Mouse (Mus musculus) stomach, embryonic 14.5 days (tissue): Measurements from ENCODE around the gene Zfp318. TPM values are rescaled to one million over a fixed set of nuclear protein-coding genes. Genes with fewer than 3 reads are reported as not detected.

Source experiments
- ATAC-seq: fragments of 200-750 bp; cut with Nextera tagmentation; 2 replicates; pipeline ENCODE4 v1.8.0; 2017; ENCODE audit warnings: low read depth, moderate TSS enrichment; ENCODE audit not compliant: insufficient number of reproducible peaks, insufficient read depth, low FRiP score
- H3K27ac ChIP-seq: fragments of 300-500 bp; sonication (generic); 2 replicates; pipeline ENCODE4 v1.5.1; 2014; ENCODE audit warnings: mild to moderate bottlenecking, low read length, moderate library complexity, mixed read lengths
- H3K27me3 ChIP-seq: fragments of 300-500 bp; sonication (generic); 2 replicates; pipeline ENCODE4 v1.6.1; 2014; ENCODE audit warnings: low read length, control low read depth, mixed read lengths; ENCODE audit not compliant: control insufficient read depth, insufficient read depth
- H3K36me3 ChIP-seq: fragments of 300-500 bp; sonication (generic); 2 replicates; pipeline ENCODE4 v1.6.1; 2014; ENCODE audit warnings: mild to moderate bottlenecking, control low read depth, low read length, moderate library complexity, mixed read lengths; ENCODE audit not compliant: control insufficient read depth, insufficient read depth
- H3K4me1 ChIP-seq: fragments of 300-500 bp; sonication (generic); 2 replicates; pipeline ENCODE4 v1.6.1; 2014; ENCODE audit warnings: low read length, control low read depth, mixed read lengths; ENCODE audit not compliant: control insufficient read depth, insufficient read depth
- H3K4me2 ChIP-seq: fragments of 300-500 bp; sonication (generic); replicated peaks from 2 replicates; pipeline ENCODE4 v1.6.1; 2014; ENCODE audit warnings: low read depth, low read length, control low read depth
- H3K4me3 ChIP-seq: fragments of 300-500 bp; sonication (generic); 2 replicates; pipeline ENCODE4 v1.5.1; 2014; ENCODE audit warnings: low read depth, low read length, control low read depth
- H3K9ac ChIP-seq: fragments of 300-500 bp; sonication (generic); replicated peaks from 2 replicates; pipeline ENCODE4 v1.6.1; 2014; ENCODE audit warnings: low read depth, mild to moderate bottlenecking, control low read depth, low read length, moderate library complexity, mixed read lengths
- H3K9me3 ChIP-seq: fragments of 300-500 bp; sonication (generic); 2 replicates; pipeline ENCODE4 v1.6.1; 2016; ENCODE audit warnings: low read depth, low read length, control low read depth; ENCODE audit not compliant: control insufficient read depth
- WGBS: fragments of 180-500 bp; shearing (Covaris S2); extraction: QIAGEN DNeasy Blood & Tissue Kit; methylation state at CpG from one replicate; pipeline ENCODE4 v1.1.7; 2014; 5-methylcytosine and 5-hydroxymethylcytosine counted together
- polyA plus RNA-seq: library from polyadenylated mRNA; unstranded; fragments of >200 nt; fragmentation: Nextera tagmentation; extraction: Ambion mirVana; gene quantifications from 2 replicates; pipeline ENCODE4 v1.2.1, GENCODE M21; 2014

Gene Zfp318
- polyA plus RNA-seq, 1 experiment from 2014 or later = 16.5 TPM

DNA sequence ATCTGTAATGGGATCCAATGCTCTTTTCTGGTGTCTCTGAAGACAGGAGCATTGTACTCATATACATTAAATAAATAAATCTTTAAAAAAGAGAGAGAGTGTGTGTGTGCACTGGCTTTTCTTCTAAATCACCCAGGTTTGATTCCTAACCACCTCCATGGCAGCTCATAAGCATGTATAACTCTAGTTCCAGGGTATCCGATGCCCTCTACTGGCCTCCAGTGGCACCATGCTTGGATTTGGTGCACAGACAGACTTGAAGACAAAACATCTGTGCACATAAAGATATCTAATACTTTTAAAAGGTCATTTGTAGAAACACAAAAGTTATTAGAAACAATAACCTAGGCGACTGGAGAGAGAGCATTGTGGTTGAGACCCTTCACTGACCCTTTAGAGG lies 9.5 kb downstream of the Zfp318 start:
- no peak overlapping the region for H3K27ac ChIP-seq
- ATAC-seq = no peak
- H3K4me1 ChIP-seq = no peaks in the 10 kb centered on the region
- WGBS = 42% methylated on average over 2 of the region's 2 CpGs
- no peak overlapping the region for H3K4me2 ChIP-seq
- no peaks in the 10 kb centered on the region for H3K27me3 ChIP-seq
- no peak overlapping the region for H3K4me3 ChIP-seq
- no peaks in the 10 kb centered on the region for H3K9me3 ChIP-seq
- no peak overlapping the region for H3K9ac ChIP-seq
- peaks cover 30% of the 10 kb centered on the region for H3K36me3 ChIP-seq

DNA sequence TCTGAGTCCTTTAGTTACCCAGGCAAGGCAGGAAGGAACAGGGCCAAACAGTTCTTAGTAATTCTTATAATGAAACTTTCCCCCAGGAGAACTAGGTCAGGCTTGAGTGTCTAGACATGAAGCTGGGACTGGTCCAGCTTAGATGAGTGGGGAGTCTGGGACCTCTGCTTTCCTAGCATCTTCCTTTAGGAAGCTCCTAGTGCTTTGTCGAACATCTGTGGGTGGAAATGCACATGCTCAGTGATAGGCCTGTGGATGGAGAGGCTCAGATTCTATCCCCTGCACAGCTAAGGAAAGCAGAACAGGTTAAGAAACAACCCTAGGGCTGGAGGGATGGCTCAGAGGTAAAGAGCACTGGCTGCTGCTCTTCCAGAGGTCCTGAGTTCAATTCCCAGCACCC lies 11.1 kb downstream of the Zfp318 start:
- Histone ChIP-seq H3K4me2 (no peak overlapping the region), H3K9ac (no peak overlapping the region), H3K4me1 (no peaks in the 10 kb centered on the region), H3K27me3 (no peaks in the 10 kb centered on the region), H3K36me3 (peaks cover 27% of the 10 kb centered on the region), H3K4me3 (no peak overlapping the region), H3K27ac (no peak overlapping the region), H3K9me3 (no peaks in the 10 kb centered on the region)
- 77% methylated on average over 1 of the region's 1 CpGs for WGBS
- no peak for ATAC-seq

DNA sequence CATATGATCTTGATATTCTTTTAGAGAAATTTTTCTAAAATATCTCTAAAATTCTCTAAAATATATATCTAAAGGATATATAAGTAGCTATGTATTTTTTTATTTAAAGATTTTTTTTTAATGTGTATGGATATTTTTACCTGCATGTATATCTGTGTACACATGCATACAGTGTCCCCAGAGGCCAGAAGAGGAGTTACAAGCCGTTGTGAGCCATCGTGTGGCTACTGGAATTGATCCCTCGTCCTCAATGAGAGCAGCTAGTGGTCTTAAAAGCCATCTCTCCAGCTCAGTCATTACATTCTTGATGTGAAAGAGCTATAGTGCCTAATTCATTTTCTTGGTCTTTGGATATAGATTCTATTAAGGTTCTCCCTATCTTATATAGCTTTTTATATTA lies 24.9 kb downstream of the Zfp318 start:
- Histone ChIP-seq H3K36me3 (peaks cover 57% of the 10 kb centered on the region), H3K27me3 (no peaks in the 10 kb centered on the region), H3K4me1 (no peaks in the 10 kb centered on the region), H3K9me3 (no peaks in the 10 kb centered on the region), H3K4me2 (no peak overlapping the region), H3K27ac (no peak overlapping the region), H3K4me3 (no peak overlapping the region), H3K9ac (no peak overlapping the region)
- ATAC-seq = no peak
- WGBS = 32% methylated on average over 3 of the region's 3 CpGs

DNA sequence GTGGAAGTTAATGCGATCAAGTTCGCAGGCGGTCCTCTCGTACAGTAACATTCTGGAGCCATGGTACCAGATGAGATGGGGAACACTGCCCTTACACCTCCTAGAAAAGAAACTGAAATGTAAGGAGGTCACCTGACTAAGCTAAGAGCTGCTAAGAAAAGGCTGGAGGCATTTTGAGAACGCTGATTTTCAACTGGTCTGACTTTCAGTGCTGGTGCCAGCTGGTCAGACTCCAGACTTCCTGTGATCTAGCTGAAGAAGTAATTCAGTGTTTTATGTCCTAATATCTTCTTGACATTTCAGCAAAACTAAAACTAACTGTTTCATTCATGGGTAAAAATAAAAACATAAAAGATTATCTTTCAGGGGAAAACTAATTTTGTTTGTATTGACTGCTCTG lies 35.1 kb downstream of the Zfp318 start:
- no peak overlapping the region for H3K4me2 ChIP-seq
- no peak for ATAC-seq

DNA sequence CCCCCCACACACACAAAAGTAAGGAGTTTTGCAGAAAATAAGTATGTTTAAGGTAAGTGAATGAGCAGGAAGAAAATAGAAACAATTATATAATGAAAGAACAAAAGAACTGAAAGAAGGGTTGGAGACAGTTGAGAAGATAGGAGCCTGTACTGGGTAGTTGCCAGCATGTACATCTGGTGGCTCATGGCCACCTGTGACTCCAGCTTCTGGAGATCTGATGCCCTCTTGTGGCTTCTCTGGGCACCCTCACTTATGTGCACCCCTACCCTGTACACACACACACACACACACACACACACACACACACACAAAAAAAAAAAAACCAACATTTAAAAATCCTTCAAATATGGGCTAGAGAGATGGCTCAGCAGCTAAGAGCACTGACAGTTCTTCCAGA lies 36.2 kb downstream of the Zfp318 start:
- no peaks in the 10 kb centered on the region for H3K4me1 ChIP-seq
- H3K27me3 ChIP-seq = no peaks in the 10 kb centered on the region
- H3K4me3 ChIP-seq = no peak overlapping the region
- H3K27ac ChIP-seq = no peak overlapping the region
- no peak overlapping the region for H3K4me2 ChIP-seq
- H3K9me3 ChIP-seq = no peaks in the 10 kb centered on the region
- peaks cover 7% of the 10 kb centered on the region; the same call in 1 of the 2 replicates for H3K36me3 ChIP-seq
- ATAC-seq = no peak
- no peak overlapping the region for H3K9ac ChIP-seq

More for the DNA sequence above, 35.1 kb downstream of the Zfp318 start:
- Histone ChIP-seq H3K4me3 (no peak overlapping the region), H3K9me3 (no peaks in the 10 kb centered on the region), H3K27ac (no peak overlapping the region), H3K9ac (no peak overlapping the region), H3K4me1 (no peaks in the 10 kb centered on the region), H3K27me3 (no peaks in the 10 kb centered on the region), H3K36me3 (peaks cover 13% of the 10 kb centered on the region)
- WGBS = 66% methylated on average over 5 of the region's 5 CpGs

DNA sequence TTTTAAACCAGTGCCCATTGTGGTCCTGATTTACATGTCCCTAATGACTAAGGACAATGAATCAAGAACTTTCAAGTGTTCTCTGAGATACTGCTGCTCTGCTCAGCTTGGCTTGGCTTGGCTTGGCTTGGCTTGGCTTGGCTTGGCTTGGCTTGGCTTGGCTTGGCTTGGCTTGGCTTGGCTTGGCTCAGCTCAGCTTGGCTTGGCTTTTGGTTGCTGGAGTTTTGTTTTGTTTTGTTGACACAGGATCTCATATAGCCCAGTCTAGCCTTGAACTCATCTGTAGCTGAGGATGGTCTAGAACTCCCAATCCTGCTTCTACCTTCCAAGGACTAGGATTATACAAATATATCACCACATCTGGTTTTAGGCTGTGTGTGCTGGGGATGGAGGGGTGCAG lies 43.0 kb downstream of the Zfp318 start:
- Histone ChIP-seq H3K9ac (no peak overlapping the region), H3K4me2 (no peak overlapping the region), H3K27me3 (no peaks in the 10 kb centered on the region), H3K4me3 (no peak overlapping the region), H3K36me3 (no peaks in the 10 kb centered on the region), H3K9me3 (no peaks in the 10 kb centered on the region), H3K27ac (no peak overlapping the region), H3K4me1 (no peaks in the 10 kb centered on the region)
- ATAC-seq = no peak

DNA sequence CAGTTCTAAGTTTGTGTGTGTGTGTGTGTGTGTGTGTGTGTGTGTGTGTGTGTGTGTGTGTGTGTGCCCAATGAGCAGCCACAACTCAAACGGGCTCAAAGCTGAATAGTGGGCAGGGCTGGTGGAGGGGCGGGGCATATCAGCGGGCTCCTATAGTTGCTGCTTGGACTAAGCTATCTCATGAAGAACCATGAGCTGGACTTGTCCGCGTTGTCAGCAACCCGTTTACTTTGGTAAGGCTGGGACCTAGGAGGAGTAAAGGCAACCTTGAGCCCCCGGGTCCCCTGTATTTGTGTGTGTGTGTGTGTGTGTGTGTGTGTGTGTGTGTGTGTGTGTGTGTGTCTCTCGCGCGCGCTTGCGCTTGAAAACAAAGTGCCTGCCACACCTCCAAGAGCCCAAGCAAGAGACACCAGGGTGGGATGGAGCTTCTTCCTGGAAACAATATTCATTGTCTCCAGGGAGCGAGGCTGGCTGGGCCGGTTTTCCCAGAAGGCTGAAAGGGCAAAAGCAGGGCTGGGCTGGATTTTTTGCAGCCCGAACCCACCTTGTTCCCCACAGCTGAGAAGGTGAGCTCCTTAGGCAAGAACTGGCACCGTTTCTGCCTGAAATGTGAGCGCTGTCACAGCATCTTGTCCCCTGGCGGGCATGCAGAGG lies 45.4 kb downstream of the Zfp318 start, which contains the start of gene Crip3:
Gene Crip3 (plus strand): TSS at position 166 of the 654 bp plus-strand sequence.
- Histone ChIP-seq H3K36me3 (no peaks in the 10 kb centered on the region), H3K27me3 (no peaks in the 10 kb centered on the region), H3K9ac (no peak within 1 kb of the TSS), H3K4me1 (peaks cover 3% of the 10 kb centered on the region), H3K4me2 (peak within 1 kb of the TSS; percentile 27), H3K9me3 (no peaks in the 10 kb centered on the region), H3K27ac (no peak within 1 kb of the TSS), H3K4me3 (no peak within 1 kb of the TSS)
- peak; percentile 64; the same call in 1 of the 2 replicates for ATAC-seq
- 19% methylated on average over 18 of the region's 18 CpGs for WGBS

DNA sequence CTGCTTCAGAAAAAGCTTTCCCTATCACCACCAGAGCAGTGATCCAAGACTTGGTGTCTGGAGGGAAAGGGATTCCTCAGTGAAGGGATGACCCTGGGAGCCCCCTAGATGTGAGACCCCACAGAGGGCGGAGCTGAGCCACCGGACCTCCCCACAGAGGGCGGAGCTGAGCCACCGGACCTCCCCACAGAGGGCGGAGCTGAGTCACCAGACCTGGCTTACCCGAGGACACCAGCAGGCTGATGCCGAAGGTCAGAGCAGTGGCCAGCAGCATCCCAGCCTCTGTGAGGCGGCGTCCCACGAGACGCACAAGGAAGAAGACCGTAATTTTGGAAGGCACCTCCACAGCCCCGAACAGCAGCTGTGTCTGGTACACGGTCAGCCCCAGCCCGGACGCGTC lies 50.1 kb downstream of the Zfp318 start:
- Histone ChIP-seq H3K9ac (no peak overlapping the region), H3K4me2 (peak overlapping the region; percentile 43), H3K27me3 (no peaks in the 10 kb centered on the region), H3K36me3 (no peaks in the 10 kb centered on the region), H3K4me1 (peaks cover 7% of the 10 kb centered on the region), H3K9me3 (no peaks in the 10 kb centered on the region), H3K4me3 (no peak overlapping the region), H3K27ac (no peak overlapping the region)
- ATAC-seq = no peak
- 5% methylated on average over 17 of the region's 17 CpGs for WGBS
